Mouse (Mus musculus): ENCODE measurements around the gene Fsip1. TPM values are rescaled to one million over a fixed set of nuclear protein-coding genes. Genes with fewer than 3 reads are reported as not detected.

Fsip1 gene
- polyA plus RNA-seq, 1 experiment from 2014 or later: 0.21 TPM

DNA sequence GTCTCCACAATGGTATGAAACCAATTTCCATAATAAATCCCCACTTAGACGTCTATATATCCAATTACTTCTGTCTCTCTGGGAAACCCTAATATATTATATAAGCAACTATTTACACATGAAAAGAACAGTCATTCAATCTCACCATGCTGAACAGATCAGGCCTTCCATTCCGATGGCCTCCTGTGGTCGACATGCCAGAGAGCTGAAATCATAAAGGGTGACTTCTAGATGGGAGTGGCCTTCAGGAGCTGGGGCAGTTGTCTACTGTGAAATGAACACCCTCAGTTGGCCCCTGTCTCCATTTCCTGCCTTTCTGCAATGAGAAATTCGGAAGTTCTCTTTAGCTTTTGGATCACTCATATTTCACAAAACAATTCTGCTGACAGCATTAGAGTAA, 154.6 kb downstream of the Fsip1 start:
- Histone ChIP-seq H3K4me1 (ENCODE audit: insufficient read depth) (no peaks in the 10 kb centered on the region), H3K27me3 (ENCODE audit: insufficient read depth, low read length) (no peaks in the 10 kb centered on the region), H3K4me2 (ENCODE audit: low read depth, low read length) (no peak overlapping the region), H3K36me3 (replicated peaks; ENCODE audit: insufficient read depth, low read length) (no peaks in the 10 kb centered on the region), H3K27ac (ENCODE audit: low read depth) (no peak overlapping the region), H3K9ac (replicated peaks) (no peak overlapping the region), H3K9me3 (ENCODE audit: low read length) (no peaks in the 10 kb centered on the region), H3K4me3 (ENCODE audit: low read depth, low read length) (no peak overlapping the region)
- TF ChIP-seq CTCF (IDR thresholded peaks at IDR 0.05; ENCODE audit: low read depth) (no peak), EP300 (IDR thresholded peaks at IDR 0.05; ENCODE audit: low read depth) (no peak)
- 59% methylated on average over 4 of the region's 4 CpGs for WGBS (ENCODE audit: insufficient replicate concordance)
- no peak for DNase-seq
- ATAC-seq: no peak

DNA sequence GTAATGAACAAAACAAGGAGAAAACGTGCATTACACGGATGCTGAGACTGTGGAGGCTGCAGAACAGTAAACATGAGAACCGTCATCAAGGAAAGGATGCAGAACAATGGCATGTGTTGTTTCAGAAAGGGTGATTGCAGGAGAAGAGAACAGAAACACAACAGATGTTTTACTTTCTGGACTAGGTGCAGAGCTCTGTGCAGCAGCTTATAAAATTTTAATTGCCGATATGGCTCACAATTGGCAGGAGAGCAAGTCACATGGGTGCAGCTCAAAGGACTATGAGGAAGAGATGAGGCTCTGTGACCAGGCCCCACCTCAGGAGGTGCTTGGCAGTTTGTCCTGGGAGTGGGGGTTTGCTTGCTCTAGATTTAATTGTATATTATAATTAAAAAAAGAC, 157.7 kb downstream of the Fsip1 start:
- TF ChIP-seq CTCF (IDR thresholded peaks at IDR 0.05; ENCODE audit: low read depth) (no peak), EP300 (IDR thresholded peaks at IDR 0.05; ENCODE audit: low read depth) (no peak)
- no peaks in the 10 kb centered on the region for H3K27me3 ChIP-seq (ENCODE audit: insufficient read depth, low read length)
- H3K27ac ChIP-seq (ENCODE audit: low read depth): no peak overlapping the region
- no peaks in the 10 kb centered on the region for H3K9me3 ChIP-seq (ENCODE audit: low read length)
- no peak overlapping the region for H3K4me3 ChIP-seq (ENCODE audit: low read depth, low read length)
- no peaks in the 10 kb centered on the region for H3K4me1 ChIP-seq (ENCODE audit: insufficient read depth)
- H3K9ac ChIP-seq (replicated peaks): no peak overlapping the region
- ATAC-seq (no peak), DNase-seq (no peak)
- 78% methylated on average over 4 of the region's 4 CpGs for WGBS (ENCODE audit: insufficient replicate concordance)
- no peaks in the 10 kb centered on the region for H3K36me3 ChIP-seq (replicated peaks; ENCODE audit: insufficient read depth, low read length)
- H3K4me2 ChIP-seq (ENCODE audit: low read depth, low read length): no peak overlapping the region

DNA sequence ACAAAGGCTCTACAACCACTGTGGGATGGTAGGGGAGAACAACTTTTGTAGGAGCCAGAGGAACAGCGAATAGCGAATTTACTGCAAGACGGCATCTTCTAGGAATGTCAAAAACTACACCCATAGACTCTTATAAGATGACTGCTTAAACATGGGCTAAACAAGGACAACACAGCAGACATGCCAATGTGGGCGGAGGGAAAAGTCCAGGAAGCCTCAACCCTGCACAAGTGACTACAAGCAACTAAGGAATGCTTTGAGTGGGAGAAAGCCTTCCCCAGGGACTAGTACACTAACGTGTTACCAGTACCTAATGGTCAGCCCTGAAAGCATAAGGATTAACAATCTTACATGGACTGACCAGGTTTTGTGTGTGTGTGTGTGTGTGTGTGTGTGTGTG, 165.5 kb downstream of the Fsip1 start:
- DNase-seq: no peak

DNA sequence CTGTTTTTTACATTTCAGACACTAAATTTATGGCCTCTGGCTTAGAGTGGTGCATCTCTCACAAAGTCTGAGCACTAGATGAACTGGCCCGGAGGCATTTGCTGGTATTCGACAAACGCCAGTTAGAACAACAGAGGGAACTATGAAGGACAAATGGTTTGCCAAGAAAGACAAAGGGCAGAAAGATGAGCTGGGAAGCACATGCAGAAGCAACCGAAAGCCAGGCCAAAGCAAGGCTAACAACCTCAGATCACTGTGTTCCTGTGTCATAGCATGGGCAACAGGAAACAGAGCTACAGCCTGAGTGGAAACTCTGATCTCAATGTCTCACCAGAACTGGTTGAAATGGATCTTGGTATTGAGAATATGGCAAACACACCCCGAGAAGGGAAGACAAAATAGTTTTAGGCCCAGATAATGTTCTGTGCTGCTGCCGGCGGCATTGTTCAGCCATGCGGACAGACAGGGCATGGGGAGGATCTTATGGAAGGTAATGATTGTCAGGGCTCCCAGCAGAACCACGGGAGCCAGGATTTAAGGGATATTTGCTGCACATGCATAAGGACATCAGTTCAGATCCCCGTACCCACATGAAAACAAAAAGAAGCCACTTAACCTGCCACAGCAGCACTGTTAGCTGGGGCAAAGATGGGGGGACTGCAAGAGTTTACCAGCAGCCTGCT, 169.6 kb downstream of the Fsip1 start:
- ATAC-seq: no peak
- Histone ChIP-seq H3K9ac (replicated peaks) (no peak overlapping the region), H3K27ac (ENCODE audit: low read depth) (no peak overlapping the region), H3K4me3 (ENCODE audit: low read depth, low read length) (no peak overlapping the region), H3K36me3 (replicated peaks; ENCODE audit: insufficient read depth, low read length) (no peaks in the 10 kb centered on the region), H3K4me1 (ENCODE audit: insufficient read depth) (no peaks in the 10 kb centered on the region), H3K4me2 (ENCODE audit: low read depth, low read length) (no peak overlapping the region), H3K9me3 (ENCODE audit: low read length) (no peaks in the 10 kb centered on the region), H3K27me3 (ENCODE audit: insufficient read depth, low read length) (no peaks in the 10 kb centered on the region)
- 79% methylated on average over 10 of the region's 10 CpGs for WGBS (ENCODE audit: insufficient replicate concordance)
- no peak for DNase-seq
- no peak for TF ChIP-seq CTCF (IDR thresholded peaks at IDR 0.05; ENCODE audit: low read depth)
- no peak for TF ChIP-seq EP300 (IDR thresholded peaks at IDR 0.05; ENCODE audit: low read depth)

More for the DNA sequence above, 165.5 kb downstream of the Fsip1 start:
- Histone ChIP-seq H3K4me3 (ENCODE audit: low read depth, low read length) (no peak overlapping the region), H3K27ac (ENCODE audit: low read depth) (no peak overlapping the region), H3K4me1 (ENCODE audit: insufficient read depth) (no peaks in the 10 kb centered on the region), H3K9me3 (ENCODE audit: low read length) (no peaks in the 10 kb centered on the region), H3K9ac (replicated peaks) (no peak overlapping the region), H3K36me3 (replicated peaks; ENCODE audit: insufficient read depth, low read length) (no peaks in the 10 kb centered on the region), H3K27me3 (ENCODE audit: insufficient read depth, low read length) (no peaks in the 10 kb centered on the region), H3K4me2 (ENCODE audit: low read depth, low read length) (no peak overlapping the region)
- WGBS (ENCODE audit: insufficient replicate concordance): 88% methylated on average over 5 of the region's 5 CpGs
- TF ChIP-seq CTCF (IDR thresholded peaks at IDR 0.05; ENCODE audit: low read depth): no peak
- TF ChIP-seq EP300 (IDR thresholded peaks at IDR 0.05; ENCODE audit: low read depth): no peak
- ATAC-seq: no peak

DNA sequence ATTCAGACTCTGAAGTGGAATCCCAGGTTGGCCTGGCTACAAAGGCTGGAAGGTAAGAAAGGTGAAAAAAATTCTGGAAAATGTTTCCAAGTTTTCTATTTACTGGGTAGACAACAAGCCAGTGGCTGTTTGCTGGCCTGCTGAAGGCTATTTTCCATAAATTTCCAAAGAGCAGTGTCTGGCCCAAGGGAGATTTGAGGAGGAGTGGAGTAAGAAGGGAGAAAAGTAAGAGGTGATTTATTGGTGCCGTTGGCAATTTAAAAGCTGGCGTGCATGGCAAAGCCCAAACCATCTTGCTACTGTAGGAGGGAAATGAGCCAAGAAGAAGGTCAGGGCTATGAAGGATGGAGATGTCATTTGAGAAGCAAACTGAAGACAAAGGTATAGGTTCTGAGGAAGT, 171.1 kb downstream of the Fsip1 start:
- DNase-seq: no peak
- ATAC-seq: no peak
- Histone ChIP-seq H3K4me3 (ENCODE audit: low read depth, low read length) (no peak overlapping the region), H3K4me1 (ENCODE audit: insufficient read depth) (no peaks in the 10 kb centered on the region), H3K9ac (replicated peaks) (no peak overlapping the region), H3K9me3 (ENCODE audit: low read length) (no peaks in the 10 kb centered on the region), H3K27ac (ENCODE audit: low read depth) (no peak overlapping the region), H3K4me2 (ENCODE audit: low read depth, low read length) (no peak overlapping the region), H3K36me3 (replicated peaks; ENCODE audit: insufficient read depth, low read length) (no peaks in the 10 kb centered on the region), H3K27me3 (ENCODE audit: insufficient read depth, low read length) (no peaks in the 10 kb centered on the region)
- TF ChIP-seq EP300 (IDR thresholded peaks at IDR 0.05; ENCODE audit: low read depth) (no peak), CTCF (IDR thresholded peaks at IDR 0.05; ENCODE audit: low read depth) (no peak)
- WGBS (ENCODE audit: insufficient replicate concordance): 83% methylated on average over 2 of the region's 2 CpGs

DNA sequence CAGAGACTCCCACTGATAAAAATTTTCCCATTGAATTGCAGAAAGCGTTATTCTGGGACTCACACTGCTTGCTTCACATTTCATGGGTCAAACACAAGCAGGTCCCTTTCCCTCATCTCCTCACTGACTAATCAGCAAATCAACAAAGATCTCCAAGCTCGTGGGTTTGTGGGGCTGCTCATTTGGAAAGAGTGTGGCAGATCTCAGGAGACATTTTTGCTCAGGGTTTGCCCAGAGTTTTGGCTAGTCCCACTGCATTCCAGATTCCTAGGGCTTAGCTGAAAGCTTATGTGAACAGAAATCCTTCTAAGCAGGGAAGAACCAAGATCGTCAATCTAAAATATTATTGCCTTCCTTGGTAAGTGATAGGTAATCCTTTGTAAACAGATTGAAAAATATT, 172.1 kb downstream of the Fsip1 start:
- Histone ChIP-seq H3K4me1 (ENCODE audit: insufficient read depth) (no peaks in the 10 kb centered on the region), H3K4me2 (ENCODE audit: low read depth, low read length) (no peak overlapping the region), H3K4me3 (ENCODE audit: low read depth, low read length) (no peak overlapping the region), H3K9me3 (ENCODE audit: low read length) (no peaks in the 10 kb centered on the region), H3K27me3 (ENCODE audit: insufficient read depth, low read length) (no peaks in the 10 kb centered on the region), H3K36me3 (replicated peaks; ENCODE audit: insufficient read depth, low read length) (no peaks in the 10 kb centered on the region), H3K9ac (replicated peaks) (no peak overlapping the region), H3K27ac (ENCODE audit: low read depth) (no peak overlapping the region)
- 67% methylated on average over 3 of the region's 3 CpGs for WGBS (ENCODE audit: insufficient replicate concordance)
- DNase-seq (no peak), ATAC-seq (no peak)
- no peak for TF ChIP-seq EP300 (IDR thresholded peaks at IDR 0.05; ENCODE audit: low read depth)
- no peak for TF ChIP-seq CTCF (IDR thresholded peaks at IDR 0.05; ENCODE audit: low read depth)

Measured in liver, postnatal 0 days (tissue).